ENCODE assay signal across 8 mouse cellular contexts in genomic region chr6:17280939-17281756, GRCm38 (mm10). TPM values are rescaled to one million over a fixed set of nuclear protein-coding genes. Genes with fewer than 3 reads are reported as not detected.
DNase-seq lines count a peak whose midpoint lies in the region; ATAC-seq and TF ChIP-seq lines count a peak whose summit lies in the region.

Gene Cav2 (plus strand): TSS chr6:17281185.

- H3K4me1 ChIP-seq in forebrain, postnatal 0 days (ENCODE audit: insufficient read depth): 0 out of 2 replicates have a peak, but pooled peaks cover 6% of the 10 kb centered on the region
- peaks cover 6% of the 10 kb centered on the region for H3K4me1 ChIP-seq in neural tube, embryonic 13.5 days (replicated peaks)

- ATAC-seq in forebrain, postnatal 0 days: peak; percentile 92
- ATAC-seq in neural tube, embryonic 13.5 days (ENCODE audit: low read depth): peak; percentile 93

- no peak for TF ChIP-seq CTCF in forebrain, postnatal 0 days (IDR thresholded peaks at IDR 0.05; ENCODE audit: low read depth)

- H3K27ac ChIP-seq in forebrain, postnatal 0 days (ENCODE audit: low read depth, low read length): no peak within 1 kb of the TSS
- H3K27ac ChIP-seq in neural tube, embryonic 13.5 days (replicated peaks): peak within 1 kb of the TSS; percentile 18

- intact Hi-C loops in heart, postnatal 25 days (cut with DNase I): loop anchor here (1.0 to 5.0 kb wide), 4 partner anchors 54 to 109 kb away; no protein-coding TSS in a partner anchor

- no peaks in the 10 kb centered on the region for H3K9me3 ChIP-seq in forebrain, postnatal 0 days (ENCODE audit: low read length)
- H3K9me3 ChIP-seq in neural tube, embryonic 13.5 days: no peaks in the 10 kb centered on the region

- peak within 1 kb of the TSS; percentile 94 for H3K4me2 ChIP-seq in forebrain, postnatal 0 days (ENCODE audit: low read depth)
- H3K4me2 ChIP-seq in neural tube, embryonic 13.5 days: peak within 1 kb of the TSS; percentile 93

- peak; percentile 27 for DNase-seq in ES-CJ7 (ENCODE audit: low read depth, low spot score)
- DNase-seq in cerebellum, adult 18-20 months: peak; percentile 81 to 82
- DNase-seq in forebrain, postnatal 0 days: peak; percentile 56
- DNase-seq in heart, postnatal 25 days (ENCODE audit: low spot score): peak; percentile 88
- DNase-seq in layer of hippocampus, adult 18-20 months (ENCODE audit: low spot score in 2 of 2): peak; percentile 16 to 35
- peak; percentile 96 to 98 for DNase-seq in lung, adult 18-20 months
- DNase-seq in testis, postnatal 14 days (ENCODE audit: low spot score): peak; percentile 67

- H3K4me3 ChIP-seq in forebrain, postnatal 0 days (ENCODE audit: low read depth, low read length): peak within 1 kb of the TSS; percentile 49
- peak within 1 kb of the TSS; percentile 57 for H3K4me3 ChIP-seq in neural tube, embryonic 13.5 days

- H3K27me3 ChIP-seq in forebrain, postnatal 0 days (ENCODE audit: insufficient read depth, low read length): no peaks in the 10 kb centered on the region
- H3K27me3 ChIP-seq in neural tube, embryonic 13.5 days: peaks cover 9% of the 10 kb centered on the region; the same call in 1 of the 2 replicates

- WGBS in forebrain, postnatal 0 days: 6% methylated on average over 34 of the region's 40 CpGs
- 1% methylated on average over 39 of the region's 40 CpGs for WGBS in neural tube, embryonic 13.5 days

- H3K9ac ChIP-seq in forebrain, postnatal 0 days: peak within 1 kb of the TSS; percentile 63
- peak within 1 kb of the TSS; percentile 76 for H3K9ac ChIP-seq in neural tube, embryonic 13.5 days

- H3K36me3 ChIP-seq in forebrain, postnatal 0 days (ENCODE audit: insufficient read depth): no peaks in the 10 kb centered on the region
- no peaks in the 10 kb centered on the region for H3K36me3 ChIP-seq in neural tube, embryonic 13.5 days

RNA-seq across cellular contexts. Expression of gene Cav2, which starts in this region (rescaled TPM):
- 15.8 and 18.7 TPM in 2 replicates for total RNA-seq in forebrain, postnatal 0 days (2014; rRNA removed)
- 16.7 and 20.7 TPM in 2 replicates for polyA plus RNA-seq in forebrain, postnatal 0 days (2015; fragmentation: Nextera tagmentation; extraction: Ambion mirVana)
- 10 to 100 TPM; 51.1 to 56.1 TPM for total RNA-seq in heart, postnatal 25 days (2021)
- 10 to 100 TPM; 21.5 to 21.6 TPM for total RNA-seq in layer of hippocampus, adult 18-20 months (2021)
- 12.8 and 14.9 TPM in 2 replicates for polyA plus RNA-seq in neural tube, embryonic 13.5 days (2015; fragmentation: Nextera tagmentation; extraction: Ambion mirVana)

Comparison
In these comparisons a context has a peak if more than half of its experiments do, and no peak if none do; other contexts are left out.
1. DNase-seq: peak in every context shown above with its lines; median percentile 97 in lung, adult 18-20 months; 88 in heart, postnatal 25 days; 82 in cerebellum, adult 18-20 months; 67 in testis, postnatal 14 days; 56 in forebrain, postnatal 0 days; 27 in ES-CJ7; 26 in layer of hippocampus, adult 18-20 months.